Mouse (Mus musculus): Measurements from ENCODE around the gene Rasgef1c.
A peak's percentile ranks its signal among the peaks of the same experiment; 100 is the strongest.

Rasgef1c gene

DNA sequence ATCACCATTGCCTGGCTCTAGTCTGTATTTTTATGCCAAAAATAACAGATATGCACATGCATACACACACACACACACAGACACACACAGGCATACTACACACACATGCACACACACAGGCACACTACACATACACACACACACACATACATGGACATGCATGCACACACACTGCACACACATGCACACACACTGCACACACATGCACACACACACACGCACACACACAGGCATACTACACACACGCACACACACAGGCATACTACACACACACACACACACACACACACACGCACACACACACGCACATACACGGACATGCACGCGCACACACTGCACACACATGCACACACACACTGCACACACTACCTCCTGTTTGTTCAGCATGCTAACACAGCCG is 77.3 kb downstream of the Rasgef1c start:
- no peak for DNase-seq

DNA sequence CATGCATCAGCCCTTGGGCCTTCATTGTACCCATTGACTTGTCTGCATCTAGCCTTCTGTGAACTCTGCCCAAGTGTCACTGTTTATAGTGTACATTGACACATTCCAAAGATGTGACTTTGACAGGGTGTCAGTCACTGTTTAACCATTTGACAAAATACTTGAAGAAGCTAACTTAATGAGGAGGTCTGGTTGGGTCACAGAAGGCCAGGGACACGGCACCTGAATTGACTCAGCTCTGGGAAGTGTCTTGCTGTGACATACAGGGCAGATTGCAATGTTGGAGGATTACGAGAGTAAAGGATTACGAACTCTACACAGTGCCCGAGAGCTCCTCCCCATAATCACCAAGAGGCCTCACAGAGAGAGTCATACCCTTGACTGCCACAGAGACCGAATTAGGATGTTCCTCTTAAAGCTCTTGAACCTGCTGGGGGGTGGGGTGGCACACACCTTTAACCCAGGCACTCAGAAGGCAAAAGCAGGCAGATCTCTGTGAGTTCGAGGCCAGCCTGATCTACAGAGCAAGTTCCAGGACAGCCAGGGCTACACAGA is 79.1 kb downstream of the Rasgef1c start:
- DNase-seq: no peak

DNA sequence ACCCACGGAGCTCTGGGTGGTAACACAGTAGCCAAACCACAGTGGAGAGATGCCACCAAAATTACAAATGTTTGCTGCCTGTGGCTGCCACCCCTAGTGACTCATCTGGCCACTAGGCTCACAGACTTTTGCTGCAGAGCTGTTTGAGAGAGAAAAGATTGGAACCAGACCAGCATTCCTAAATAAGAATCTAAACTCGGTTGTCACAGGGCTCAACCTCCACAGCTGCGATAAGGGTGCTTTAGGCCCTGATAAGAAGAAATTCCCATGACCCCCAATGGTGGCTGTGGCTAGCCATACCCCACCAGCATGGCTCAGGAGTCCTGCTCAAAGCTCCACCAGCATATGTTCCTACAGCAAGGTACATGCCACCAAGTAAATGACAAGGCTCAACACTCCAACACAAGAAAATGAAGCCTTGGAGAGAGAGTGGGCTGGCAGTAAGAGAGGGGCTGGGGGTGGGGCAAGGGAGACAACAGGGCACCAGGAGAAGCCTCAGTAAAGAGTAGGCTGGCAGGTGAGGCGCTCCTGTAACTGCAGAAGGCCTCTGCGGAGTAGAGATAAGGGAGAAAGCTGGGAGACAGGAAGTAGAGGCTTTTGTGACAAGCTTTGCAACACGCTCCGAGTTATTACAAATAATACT is 79.8 kb downstream of the Rasgef1c start:
- DNase-seq: no peak

DNA sequence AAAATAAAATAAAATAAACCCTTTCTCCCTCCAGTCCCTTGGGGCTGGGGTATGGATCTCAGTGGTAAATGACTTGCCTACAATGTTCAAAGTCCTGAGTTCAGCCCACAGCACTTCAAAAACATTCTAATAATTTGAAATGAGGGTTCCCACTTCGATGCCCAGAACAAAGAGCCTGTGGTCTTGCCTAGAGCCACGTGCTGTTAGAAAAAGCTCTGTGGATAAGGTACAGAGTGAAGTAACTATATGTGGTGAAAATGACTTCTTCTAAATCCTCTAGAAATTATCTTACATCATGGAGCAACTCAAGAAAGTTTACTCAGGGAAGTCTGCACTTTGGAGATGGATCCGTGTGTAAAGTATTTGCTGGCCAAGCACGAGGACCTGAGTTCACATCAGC is 80.5 kb downstream of the Rasgef1c start:
- DNase-seq: no peak

DNA sequence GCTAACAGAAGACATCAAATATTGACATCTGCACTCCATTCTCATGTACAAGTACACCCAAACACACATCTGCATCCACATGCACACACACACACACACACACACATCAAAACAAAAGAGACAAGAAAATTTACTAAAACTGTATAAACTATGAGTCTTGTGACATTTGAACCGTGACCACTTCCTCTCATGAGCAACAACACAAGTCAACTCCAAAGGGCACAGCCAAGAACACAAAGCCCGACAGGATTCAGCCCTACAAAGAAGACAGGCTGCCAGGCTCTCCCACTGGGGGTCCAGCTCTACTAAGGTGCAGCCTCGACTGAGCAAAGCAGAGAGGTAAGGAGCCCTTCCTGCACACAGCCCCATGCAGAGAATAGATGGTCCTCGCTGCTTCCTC is 81.2 kb downstream of the Rasgef1c start:
- DNase-seq: peak; percentile 19

DNA sequence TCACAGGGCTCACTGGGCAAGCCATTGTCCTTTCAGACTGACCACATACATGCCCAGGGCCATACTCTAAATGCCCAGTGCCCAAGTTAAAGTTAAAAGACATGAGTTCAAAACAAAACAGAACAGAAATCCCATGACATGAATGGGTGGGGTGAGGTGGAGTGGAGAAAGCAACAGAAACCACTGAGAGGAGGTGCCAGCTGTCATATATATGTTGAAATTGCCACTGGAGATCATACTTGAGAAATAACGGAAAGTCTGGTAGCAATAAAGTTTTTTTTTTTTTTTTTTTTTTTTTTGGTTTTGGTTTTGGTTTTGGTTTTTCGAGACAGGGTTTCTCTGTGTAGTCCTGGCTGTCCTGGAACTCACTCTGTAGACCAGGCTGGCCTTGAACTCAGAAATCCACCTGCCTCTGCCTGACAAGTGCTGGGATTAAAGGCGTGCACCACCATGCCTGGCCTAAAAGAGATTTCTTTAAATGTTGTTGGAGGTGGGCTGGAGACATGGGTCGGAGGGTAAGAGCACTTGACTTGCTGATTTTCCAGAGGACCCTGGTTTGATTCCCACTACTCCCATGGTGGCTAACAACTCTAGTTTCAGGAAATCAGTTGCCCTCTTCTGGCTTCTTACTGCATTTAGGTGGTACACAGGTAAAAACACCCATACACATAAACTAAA is 82.4 kb downstream of the Rasgef1c start:
- no peak for DNase-seq

DNA sequence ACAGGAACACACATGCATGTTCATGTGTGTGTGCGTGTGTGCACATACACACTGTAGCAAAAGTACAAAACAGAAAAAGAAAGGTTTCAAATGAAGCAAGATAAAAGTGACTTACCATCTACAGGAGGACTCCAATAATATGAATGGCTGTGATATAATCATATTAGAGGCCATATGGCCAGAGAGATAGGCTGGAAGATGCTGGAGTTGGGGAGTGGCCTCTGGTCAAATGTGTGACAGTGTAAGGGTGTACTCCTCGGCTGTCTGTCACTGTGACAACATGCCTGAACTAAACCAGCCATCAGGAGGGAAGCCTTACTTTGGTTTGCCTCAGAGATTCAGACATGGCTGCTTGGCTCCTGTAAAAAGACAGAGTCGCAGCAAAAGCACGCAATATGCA is 83.4 kb downstream of the Rasgef1c start:
- no peak for DNase-seq

DNA sequence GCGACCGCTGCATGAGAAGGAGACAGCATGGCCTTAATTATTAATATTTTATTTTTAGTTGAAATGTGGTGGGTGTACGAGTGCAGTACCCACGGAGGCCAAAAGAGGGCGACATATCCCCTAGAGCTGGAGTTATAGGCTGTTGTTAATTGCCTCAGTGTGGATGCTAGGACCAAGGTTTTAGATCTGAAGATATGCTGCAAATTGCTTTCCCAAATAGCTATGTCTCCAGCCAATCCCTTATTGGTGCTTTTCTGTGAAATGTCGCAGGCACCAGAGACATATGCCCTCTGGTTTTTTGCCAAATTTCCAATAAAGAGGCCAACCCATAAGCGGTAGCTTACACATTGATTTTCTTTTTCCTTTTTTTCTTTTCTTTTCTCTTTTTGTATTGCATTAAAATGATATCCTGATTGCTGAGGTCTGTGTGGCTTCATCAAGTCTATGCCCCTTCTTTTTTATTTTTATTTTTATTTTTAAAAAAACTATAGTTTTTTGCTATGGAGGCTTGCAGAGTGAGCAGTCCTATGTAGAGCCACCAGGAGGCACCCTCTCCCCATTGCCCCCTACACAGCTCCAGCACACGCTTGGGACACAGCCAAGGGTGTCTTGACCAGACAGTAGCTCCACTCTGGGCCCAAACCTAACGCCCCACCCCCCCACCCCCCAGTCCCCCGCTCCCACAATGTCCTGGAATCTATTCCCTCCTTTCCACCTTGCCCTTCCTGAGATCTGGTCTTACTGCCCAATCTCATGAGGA is 84.8 kb downstream of the Rasgef1c start:
- DNase-seq: peak; percentile 46

DNA sequence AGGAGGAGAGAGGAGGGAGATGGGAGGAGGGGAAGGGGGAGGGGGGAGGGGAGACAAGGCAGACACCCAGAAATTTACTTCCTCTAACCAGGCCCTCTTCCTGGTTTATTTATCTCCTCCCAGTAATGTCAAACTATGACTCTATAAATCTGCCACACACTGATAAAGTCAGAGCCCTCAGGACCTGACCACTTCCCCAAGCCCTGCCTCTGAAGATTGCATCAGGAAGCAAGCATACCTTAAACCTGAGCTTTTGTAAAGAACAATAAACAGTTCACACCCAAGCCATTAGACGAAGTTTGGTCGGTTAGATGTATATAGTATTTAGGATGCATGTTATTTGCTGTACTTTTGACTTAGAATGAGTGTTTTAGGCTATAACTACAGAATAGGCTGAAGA is 92.9 kb downstream of the Rasgef1c start:
- DNase-seq: no peak

DNA sequence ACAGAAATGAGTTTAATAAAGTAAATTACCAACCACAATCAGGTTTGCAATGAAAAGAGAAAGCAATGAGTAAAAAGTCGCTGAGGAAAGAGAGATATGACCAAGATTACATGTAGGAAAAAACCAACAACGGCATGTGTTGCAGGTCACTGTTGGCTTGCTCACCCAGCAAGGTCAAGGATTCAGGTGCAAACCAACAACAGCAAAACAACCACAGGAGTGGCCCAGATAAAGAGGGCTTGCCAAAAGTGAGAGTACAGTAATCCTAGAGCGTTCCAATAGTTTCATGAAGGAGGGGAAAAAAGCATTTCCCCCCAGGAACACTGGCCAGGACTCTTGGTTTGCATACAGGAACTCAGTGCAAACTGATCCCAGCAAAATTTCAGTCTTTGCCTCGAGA is 94.8 kb downstream of the Rasgef1c start:
- no peak for DNase-seq

DNA sequence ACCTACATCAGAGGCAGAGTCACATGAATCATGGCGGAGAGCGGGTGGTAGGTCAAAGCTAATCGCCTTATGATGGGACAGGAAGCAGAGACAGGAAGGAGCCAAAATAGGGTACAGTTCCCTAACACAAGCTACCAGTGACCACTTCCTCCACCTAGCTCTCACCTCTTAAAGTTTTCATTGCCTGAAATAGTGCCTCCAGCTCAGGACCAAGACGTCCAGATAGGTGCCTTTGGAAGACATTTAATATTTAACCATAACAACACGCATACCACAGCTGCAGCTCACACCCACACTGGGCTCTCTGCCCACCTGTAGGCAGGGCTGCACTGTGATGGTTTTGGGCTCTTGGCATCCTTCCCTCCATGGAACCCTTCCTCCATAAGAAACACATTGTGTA is 95.7 kb downstream of the Rasgef1c start:
- no peak for DNase-seq

DNA sequence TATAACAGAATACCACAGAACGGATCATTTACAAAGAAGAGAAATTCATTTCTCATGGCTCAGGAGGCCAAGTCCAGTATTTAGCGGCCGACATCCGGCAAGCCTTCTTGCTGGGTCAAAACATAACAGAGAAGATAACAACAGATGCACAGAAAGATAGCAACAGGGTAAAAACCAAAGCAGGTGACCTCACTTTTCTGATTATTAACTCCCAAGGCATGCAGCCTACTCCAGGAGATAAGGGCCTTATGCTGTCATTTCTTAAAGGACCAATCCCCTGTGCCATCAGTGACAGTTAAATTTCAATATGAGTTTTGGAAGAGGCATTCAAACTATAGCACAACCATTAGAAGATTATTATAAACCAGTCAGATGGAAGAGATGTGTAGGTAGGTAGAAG is 101.2 kb downstream of the Rasgef1c start:
- no peak for DNase-seq

DNA sequence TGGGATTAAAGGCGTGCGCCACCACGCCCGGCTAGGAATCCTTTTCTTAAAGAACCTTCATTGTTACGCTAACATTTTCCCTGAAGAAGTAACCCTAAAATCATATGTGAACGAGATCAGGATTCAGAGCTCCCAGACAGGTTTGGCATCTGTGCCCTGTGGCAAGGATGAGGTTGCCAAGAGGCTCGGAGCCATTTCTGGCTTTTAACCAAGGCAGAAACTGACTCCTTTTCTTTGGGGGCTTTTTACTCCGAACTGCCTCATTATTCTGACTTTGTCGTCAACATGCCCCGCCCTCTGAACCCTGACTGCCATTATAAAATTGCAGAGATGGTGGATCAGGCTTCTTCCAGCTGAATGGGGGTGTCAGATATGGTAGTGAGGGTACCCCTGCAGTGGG is 106.1 kb downstream of the Rasgef1c start:
- DNase-seq: no peak

DNA sequence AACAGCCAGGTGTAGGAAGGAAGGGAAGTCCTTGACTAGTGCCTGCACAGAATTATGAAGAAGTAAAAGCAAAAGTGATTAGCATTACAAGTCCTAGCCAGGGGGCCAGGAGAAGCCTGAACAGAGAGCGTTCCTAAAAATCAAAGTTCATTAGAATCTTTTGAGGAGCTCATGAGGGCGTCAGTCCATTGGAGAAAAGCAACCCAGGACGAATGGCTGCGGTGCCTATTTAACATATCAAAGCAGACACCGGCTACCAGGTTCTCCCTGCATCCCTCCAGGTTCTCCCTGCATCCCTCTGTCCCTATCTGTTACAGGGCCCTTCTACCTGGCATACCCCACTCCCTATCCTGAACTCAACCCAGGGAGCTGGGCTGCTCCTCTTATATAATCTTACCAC is 106.6 kb downstream of the Rasgef1c start:
- DNase-seq: no peak

DNA sequence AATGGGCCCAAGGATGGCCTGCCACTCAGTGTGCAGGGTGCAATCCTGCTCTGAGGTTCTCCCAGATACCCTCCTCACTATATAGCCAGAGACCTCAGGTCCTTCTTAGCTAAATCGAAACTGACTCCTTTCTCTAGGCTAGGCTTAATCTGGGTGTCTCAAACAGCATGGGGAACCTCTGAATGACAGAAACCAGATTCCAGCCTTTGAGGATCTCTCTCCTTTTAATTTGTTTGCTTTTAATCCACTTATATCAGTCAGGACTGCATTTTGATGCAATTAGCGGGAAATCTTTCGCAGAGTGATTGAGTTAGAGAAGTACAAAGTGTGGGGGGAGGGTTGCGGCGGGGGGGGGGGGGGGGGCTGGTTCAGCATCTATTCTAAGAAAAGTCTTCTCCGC is 111.4 kb downstream of the Rasgef1c start:
- no peak for DNase-seq

DNA sequence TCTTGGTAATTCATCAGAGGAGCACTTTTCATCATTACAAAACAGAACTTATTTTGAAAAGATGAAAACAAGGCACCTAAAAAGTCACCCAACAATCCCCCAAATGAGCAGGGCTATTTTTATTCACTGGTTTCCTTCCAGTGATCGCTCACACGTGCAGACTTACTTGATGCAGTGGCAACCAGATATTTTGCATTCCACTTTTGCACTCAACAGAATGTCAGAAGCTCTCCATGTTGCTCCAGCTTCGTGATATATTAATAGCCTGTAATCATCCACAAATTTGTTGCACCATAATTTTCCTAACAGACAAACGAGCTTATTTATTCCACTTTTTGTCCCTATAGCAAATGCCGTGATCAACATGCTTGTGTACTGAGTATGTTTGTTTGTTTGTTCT is 114.9 kb downstream of the Rasgef1c start:
- no peak for DNase-seq

DNA sequence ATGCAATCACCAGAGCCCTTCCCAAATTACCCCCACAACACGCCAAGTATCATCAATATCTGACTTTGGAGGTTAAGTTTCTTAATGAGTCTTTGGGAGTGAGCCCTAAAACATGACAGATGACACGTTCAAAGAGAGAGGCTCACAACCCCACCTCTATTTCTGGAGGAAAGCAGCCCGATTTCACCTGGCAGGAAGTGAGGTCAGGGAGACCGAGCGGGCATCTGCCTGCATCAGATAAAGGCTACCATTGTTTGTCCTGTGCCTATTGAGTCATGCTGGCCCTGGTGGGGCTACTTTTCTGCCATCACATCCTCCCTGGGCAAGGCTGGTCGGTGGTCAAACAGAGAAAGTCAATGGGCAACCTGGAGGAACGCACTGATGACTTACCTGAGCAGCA is 115.9 kb downstream of the Rasgef1c start:
- peak; percentile 18 for DNase-seq

DNA sequence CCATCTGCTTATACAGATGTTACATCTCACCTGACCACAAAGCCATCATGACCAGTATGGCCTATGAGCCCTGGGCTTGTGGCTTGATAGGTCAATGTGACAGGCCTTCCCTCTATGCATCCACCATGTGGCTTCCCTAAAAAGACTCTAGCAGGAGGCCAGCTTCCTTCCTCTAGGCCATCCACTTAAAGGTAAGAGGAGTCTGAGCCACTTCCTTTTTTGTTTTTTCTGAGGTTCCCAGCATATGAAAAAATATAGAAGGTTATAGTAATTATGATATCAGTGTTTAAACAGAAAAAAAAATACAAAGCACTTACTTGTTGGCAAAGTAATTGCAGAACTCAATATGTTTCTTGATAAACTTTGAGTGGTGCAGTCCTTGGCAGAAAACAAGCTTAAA is 117.2 kb downstream of the Rasgef1c start:
- DNase-seq: no peak

DNA sequence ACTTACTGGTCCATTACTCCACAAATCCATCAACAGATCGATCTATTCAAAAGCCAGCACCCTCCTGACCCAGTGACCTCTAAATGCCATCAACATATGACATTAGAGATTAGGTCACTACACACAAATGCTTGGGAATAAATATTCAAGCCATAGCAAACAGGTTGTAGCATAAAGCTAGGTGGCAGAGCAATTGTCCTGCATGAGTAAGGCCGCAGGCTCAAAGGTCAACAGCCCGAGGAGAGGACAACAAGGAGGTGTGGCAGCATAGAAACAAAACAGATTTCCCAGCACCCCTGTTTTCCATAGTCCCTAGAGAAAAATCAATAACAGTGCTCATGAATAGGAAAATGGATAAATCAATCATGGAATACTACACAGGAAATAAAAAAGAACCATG is 120.5 kb downstream of the Rasgef1c start:
- DNase-seq: no peak

DNA sequence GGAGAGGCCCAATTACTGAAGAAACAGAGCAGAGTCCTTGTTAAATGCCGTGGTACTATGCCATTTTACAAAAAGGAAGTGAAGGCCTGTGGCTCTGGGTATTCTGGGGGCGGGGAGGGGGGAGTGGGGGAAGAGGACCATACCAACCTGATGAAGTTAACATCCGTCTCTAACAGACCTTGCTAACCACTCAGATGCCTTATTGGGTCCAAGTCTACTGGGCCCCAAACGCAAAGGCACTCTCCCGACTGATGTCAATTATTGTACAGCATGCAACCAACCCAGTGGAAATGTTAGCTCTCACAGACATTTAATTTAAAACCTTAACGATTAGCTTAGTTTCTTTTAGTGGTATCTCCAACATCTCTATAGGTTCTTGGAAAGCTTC is 122.8 kb downstream of the Rasgef1c start:
- DNase-seq: no peak

DNA sequence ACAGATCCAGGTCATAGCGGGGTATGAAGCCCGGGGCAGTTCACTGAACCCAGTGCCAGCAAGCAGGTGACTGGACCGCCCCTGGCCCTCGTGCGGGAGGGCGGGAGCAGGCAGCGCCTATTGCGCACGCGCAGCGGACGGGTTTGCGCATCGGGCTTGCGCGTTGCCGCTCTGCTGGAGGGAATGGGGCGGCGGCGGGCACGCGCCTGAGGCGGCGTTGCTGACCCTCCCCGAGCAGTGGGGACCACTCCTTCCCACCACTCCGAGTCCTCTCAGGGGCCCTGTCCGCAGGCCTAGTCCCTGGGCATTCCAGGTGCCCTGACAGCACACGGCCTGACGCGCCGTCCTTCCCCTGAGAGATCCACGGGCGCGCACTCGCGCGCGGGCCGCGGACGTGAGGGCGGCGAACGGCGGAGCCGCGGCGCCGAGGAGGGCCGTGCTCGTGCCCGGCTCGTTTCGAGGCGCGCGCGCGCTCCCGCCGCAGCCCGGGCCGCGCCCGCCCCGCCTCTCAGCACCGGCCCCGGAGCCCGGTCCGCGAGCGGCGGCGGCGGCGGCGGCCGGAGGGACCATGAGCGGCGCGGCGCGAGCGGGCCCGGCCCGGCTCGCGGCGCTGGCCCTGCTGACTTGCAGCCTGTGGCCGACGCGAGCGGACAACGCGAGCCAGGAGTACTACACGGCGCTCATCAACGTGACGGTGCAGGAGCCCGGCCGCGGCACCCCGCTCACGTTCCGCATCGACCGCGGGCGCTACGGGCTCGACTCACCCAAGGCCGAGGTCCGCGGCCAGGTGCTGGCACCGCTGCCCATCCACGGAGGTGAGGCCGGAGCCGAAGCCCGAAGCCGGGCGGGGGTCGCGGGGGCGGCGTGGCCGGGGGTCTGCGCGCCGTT is 123.4 kb downstream of the Rasgef1c start, which contains the start of gene Rnf130:
TSS of gene Rnf130 (plus strand) at position 514 of the 888 bp plus-strand sequence.
- peak; percentile 95 for DNase-seq

DNA sequence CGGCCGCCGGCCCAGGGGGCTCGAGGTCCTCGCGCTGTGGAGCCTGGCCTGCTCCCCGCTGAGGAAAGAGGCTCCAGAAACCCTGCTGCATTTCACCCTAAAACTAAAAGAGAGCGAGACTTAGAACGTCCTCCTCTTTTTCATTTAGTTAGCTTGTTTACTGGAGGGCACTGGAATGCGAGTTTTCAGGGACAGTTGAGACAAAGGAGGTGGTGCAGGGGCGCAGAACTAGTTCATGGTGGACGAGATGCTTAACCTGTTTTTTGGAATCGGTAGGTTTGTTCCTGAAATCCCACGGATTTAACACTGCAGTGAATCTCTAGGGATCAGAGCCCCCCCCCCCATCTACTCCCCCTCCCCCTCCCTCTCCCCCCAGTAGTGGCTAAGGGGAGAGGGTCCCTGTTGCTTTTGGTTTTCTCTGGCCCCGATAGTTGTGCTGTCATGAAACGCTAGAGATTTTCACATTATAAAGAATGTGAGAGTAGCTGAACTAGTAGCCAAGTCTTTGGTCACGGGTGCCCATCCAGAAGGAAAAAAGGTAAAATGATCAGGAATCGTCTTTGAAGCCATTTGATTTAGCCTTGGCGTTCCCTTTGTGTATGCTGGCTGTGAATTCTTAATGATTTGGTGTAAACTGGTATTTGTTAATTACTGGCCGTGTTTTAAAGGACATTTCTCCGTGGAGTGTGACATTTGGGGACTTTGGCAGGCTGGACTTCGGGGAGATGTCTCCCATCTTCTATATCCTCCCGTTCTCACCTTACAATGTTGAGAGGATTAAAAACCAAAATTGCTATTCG is 124.3 kb downstream of the Rasgef1c start:
- no peak for DNase-seq
